Mouse (Mus musculus) frontal cortex, postnatal 14 days (tissue): Measurements from ENCODE around the gene Twnk.

Experiments
- DNase-seq, 2 experiments: peaks; one replicate each; pipeline ENCODE4 v3.0.0; 2022; ENCODE audit warnings: low spot score in 2 of 2

Gene Twnk

DNA sequence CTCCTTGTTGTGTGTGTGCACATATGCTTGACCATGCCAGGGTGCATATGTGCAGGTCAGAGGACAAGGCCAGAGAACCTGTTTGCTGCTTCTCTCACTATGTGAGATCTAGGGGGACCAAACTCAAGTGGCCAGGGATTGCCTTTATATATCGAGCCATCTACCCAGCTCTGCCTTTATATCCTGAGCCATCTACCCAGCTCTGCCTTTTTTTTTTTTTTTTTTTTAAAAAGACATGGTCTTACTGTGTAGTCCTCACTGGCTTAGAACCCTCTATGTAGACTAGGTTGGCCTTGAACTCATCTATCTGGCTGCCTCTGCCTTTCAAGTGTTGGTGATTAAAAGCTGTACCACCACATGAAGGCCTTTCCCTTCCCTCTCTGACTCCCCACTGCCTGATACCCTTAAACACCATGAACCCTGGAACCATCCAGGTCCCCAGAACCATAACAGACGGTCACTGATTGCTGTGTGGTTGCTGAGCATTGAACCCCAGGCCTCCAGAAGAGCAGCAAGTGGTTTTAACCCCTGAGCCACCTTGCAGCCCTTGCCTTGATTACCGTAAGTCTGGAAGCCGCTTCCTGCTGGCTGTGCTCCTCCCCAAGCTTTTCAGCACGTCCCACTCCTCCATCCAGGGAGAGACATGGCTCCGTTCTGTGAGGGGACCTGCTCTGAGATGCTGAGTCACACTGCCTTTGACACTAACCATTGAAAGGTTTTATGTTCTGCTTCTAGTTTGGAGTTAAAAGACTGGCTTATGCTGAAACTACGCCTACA is 1.5 kb upstream of the Twnk start:
- DNase-seq, result no peak

DNA sequence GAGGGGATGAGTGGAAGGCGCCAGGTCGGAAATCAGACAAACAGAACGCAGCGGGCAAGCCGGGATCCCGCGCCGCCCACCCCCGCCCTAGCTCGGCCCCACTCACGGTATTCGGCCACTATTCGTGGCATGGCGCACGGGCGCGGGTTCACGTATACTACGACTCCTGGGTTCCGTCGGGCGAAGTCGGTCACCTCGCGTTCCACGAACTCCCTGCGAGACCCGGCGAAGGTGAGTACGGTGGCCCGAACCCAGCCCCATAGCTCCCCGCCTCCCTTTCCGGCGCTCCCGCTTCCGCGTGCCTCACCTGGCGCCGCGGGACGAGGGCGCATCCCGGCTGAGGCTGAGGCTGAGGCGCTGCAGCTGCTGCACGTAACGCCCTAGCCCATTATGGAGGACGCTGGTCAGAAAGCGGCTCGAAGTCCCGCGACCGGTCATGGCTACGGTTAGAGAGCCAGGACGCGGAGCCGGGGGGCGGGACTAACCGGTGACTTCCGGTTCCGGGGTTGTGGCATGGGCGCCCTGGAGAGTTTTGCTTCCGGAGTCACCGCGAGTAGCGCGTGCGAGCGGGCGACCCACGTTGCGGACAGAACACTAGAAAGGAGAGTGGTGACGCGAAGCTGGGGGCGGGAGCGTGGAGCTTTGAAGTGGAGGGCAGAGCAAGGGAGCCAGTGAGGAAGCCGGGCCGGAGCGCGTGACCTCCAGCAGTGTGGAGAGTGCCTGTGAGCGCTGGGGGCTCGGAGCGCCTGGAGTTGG is 672 bp downstream of the Twnk start, which contains the start of gene Mrpl43:
Gene Mrpl43 (minus strand): TSS at position 486 of the 756 bp plus-strand sequence.
- peak; percentile 92 to 95 for DNase-seq

DNA sequence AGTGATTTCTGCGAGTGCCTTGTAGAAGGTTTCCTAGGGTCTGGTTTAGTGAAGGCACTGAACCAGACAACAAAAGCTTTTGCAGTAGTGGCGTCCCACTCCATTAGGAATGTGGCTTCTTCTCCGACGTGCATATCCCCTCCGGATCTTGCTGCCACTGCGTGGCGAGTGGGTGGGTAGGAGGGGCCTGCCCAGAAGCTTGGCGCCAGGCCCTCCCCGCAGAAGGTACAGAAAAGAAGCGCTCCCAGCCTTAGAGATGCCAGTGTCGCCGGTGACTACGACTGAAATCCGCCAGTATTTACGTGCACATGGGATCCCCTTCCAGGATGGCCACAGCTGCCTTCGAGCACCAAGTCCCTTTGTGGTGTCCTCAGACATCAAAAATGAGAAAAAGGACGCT is 1.6 kb downstream of the Twnk start:
- no peak for DNase-seq

DNA sequence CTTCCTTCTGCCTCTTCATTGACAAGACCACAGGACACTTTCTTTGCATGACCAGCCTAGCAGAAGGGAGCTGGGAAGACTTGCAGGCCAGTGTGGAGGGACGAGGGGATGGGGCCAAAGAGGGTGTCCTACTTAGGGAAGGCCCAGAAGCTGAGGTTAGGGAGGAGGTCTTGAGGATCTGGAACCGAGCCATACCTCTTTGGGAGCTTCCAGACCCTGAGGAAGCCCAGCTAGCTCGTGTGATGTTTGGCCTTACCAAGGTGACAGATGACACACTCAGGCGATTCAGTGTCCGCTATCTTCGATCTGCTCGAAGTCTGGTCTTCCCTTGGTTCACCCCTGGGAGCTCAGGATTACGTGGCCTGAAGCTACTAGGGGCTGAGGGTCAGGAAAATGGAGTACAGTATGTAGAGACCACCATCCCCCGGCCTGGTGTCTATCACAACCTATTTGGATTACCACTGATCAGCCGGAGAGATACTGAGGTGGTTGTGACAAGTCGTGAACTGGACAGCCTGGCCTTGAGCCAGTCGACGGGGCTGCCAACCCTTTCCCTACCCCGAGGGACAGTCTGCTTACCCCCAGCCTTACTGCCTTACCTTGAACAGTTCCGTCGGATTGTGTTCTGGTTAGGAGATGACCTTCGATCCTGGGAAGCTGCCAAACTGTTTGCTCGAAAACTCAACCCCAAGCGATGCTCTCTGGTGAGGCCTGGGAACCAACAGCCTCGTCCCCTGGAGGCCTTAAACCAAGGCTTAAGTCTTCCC is 2.1 kb downstream of the Twnk start:
- no peak for DNase-seq

DNA sequence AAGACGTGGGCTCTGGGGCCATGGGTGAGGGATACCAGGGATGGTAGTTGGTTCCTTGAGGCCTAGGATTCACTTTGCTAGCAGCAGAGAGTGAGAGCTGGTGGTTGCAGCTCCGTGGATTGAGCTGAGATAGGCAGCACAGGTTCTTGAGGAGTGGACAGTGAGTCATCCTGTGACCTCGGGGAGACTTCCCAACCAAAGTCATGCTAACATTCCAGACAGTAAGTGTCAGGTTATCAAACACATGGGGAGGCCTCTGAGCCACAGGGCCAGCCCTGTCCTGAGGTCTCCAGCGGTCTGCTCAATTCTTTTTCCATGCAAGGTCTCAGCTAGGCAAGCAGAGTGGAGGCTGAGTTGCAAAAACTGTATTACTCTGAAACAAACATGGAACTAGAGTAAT is 5.2 kb downstream of the Twnk start:
- no peak for DNase-seq

DNA sequence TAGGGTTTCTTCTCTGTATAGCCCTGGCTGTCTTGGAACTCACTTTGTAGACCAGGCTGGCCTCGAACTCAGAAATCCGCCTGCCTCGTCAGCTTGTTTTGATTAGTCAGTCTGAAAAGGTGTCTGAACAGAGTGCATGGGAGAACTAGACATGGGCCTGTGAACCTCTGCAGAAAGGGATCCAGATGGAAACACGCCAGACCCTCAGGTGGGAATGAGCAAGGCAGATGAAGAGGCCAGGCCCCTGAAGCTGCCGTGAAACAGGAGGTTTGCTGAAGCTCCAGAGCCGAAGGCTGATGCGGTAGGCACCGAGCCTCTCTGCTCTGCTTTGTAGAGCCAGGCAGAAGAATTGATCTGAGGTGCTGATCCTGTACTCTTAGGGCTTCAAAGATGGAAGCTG is 6.8 kb downstream of the Twnk start:
- no peak for DNase-seq

DNA sequence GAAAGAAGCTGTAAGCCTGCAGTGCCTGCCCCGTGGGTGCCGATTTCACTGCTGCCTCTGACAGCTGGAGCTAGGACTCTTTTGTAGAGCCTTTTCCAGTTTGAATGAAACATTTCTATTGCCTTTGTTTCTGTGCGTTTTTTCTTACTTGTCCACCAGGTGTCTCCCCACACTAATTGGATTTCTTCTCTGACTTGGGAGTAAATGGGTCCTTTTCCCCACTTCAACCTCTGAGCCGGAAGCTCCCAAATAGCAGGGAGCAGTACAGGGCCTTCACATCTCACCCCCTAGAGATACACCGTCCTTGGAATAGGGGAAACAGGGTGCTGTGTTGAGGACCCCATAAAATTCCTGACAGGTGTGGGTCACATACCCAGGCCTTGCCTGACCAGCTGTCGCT is 7.2 kb downstream of the Twnk start:
- DNase-seq, result no peak

DNA sequence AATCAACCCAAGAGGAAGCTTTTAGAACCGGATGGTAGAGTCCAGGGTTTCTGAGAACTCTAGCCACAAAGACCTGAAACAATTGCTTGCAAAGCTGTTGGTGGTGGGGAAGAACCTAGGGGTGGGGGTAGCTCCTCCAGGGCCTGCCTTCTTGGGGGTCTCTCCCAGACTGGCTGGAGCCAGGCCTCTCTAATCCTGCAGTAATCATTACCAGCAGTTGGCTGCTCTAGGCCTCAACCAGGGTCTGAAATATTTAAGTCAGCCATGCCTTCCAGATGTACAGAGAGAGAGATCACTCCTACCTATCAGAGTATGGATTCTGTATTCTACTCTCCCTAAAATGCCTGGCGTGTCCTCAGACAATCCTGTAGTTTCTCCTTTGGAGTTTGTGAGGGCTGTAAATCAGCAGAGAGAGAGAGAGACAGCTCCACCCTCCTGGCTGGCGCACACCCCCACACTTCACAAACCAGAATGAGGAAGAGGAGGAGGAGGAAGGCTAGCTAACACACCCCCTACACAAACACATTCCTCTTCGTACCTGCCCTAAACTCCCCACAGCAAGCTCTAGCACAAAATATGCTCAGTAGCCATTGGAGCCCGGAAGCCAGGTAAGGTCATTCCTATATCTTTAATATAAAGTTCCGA is 8.2 kb downstream of the Twnk start:
- DNase-seq, result no peak

DNA sequence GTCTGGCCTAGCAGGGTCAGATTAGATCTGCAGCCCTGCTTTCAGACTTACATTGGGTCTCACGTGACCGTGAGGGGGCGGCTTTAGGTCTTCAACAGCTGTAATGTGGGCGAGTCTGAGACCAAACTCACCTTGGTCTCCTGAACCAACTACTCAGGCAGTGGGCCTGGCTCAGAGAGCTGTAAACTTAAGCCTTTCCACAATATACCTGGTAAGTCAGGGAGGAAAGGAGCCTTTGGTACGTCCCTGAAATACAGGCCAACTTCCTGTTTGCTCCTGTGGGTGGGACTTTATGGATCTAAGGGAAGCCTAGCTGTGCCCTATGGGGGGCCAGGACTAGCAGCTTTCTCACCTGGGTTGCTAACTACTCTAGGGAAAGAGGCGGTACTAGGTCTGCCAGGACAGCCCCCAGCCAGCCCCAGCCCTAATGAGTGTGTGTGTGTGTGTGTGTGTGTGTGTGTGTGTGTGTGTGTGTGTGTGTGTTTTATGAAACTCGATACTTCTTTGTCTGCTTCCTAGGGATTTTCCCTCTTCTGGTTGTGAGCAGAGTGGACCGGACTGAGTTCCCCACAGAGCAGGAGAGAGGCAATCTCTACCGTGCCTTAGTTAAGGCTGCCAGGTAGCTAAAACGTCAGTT is 9.0 kb downstream of the Twnk start, which contains the start of gene Lzts2:
Gene Lzts2 (plus strand): TSS at position 80 of the 637 bp plus-strand sequence.
- DNase-seq, result no peak

DNA sequence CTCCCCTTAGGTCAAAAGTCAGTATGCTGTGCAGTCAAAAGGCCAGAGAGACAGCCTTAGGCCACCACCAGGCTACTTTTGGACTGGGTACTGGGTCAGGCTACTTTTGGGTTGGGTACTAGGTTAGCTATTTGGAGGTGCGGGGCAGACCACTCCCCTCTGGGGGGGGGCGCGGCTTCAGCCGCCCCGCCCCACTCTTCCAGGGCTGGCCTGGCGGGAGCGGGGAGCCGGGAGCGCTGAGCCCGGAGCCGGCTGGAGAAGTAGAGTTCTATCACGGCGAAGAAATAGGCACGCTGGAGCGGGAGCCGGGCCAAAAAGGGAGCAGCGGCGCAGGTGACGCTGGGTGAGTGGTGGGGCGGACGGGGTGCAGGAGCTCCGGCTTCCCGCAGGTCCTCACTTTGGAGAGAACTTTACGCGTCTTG is 9.5 kb downstream of the Twnk start:
- DNase-seq, result no peak

DNA sequence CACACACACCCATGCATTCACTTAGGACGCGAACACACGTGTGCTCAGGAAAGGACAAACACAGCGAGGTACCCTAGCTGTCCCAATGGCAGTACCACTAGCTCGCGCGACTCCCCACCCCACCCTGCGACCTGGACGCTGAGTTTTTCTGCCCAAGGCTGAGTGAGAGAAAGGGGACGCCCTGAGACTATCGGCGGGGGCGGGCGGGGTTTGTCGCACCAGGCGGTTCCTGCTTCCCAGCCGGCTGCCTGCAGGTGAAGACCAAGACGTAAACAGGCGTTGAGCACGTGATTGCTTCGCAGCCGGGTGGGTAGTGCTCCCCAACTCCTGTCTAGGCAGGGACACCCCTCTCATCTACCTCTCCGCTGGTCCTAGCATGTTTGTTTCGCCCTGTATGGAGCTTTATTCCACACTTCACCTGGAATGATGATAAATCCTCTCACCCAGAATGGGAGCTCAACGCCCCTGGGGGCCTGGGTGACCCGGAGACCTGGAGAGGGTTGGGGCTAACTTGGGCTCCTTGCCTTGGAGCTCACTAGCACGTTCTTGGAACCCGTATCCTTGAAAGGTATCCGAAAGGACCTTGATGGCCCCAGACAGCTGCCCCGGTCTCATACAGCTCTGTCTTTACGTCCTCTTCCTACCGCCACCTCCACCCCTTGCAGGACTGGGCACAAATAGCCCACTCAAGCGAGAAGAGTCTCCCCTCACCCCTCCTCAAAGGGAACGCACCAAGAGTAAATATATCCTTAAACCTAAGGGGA is 10.2 kb downstream of the Twnk start:
- DNase-seq, result no peak

DNA sequence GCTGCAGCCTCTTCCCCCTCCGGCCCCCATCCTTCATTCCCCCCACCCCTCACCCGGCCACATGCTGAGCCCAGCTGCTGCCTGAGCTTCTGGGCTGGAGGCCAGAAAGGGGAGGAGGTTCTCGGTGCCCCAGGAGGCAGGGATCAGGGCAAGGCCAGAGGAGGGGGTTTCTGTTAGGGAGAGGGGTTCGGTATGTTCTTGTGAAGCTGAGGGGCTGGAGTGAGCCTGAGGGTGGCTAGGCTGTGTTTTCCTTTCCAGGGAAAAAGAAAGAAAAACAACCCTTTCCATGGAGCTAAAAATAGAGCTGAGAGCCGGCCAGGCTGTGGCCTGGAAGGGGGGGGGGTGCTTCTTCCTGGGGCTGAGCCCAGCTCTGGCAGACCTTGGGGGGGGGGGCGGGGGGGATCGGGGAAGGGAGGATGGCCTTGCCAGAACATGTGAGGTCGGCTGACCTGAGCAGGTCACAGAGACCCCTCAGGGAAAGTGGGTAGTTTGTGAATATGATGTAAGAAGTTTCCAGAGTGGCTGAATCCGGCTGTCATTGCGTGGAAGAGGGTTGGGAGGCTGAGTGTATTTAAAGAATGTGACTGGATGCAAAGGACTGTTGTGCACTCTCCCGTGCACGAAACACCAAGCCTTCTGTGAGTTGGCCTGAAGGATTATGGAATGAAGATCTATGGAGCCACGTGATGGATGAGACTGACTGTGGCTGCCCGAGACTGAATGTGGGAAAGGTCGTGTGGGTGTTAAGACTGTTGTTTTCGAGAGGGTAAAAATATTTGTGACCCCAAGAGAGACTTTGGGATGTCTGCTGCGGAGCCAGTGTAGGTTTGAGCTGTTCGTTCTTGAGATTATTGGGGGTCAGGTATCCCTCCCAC is 11.1 kb downstream of the Twnk start:
- no peak for DNase-seq

DNA sequence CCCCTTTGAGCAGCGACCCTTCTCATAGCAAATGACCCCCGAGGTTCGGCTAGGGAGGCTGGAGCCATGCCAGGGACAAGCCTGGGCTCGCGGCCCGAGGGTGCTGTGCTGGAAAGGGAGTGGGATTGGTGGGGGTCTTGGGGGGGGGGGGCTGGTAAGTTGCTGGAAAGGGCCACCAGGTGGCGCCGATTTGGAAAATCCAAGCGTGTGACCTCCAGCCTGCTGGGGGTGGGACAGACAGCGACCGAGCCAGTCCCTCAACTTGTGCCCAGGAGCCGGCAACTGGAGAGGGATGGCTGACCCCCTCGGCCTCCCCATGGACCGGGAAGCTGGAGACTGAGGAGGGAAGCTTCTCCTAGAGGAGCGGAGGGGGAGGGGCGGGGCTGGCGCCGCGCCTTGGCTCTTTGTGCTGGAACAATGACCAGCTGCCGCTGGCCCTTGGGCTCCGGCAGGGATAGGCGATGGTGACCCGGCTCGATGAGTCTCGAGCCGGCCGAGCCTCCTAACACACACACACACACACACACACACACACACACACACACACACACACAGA is 11.8 kb downstream of the Twnk start:
- DNase-seq, result peak; percentile 67 to 75

DNA sequence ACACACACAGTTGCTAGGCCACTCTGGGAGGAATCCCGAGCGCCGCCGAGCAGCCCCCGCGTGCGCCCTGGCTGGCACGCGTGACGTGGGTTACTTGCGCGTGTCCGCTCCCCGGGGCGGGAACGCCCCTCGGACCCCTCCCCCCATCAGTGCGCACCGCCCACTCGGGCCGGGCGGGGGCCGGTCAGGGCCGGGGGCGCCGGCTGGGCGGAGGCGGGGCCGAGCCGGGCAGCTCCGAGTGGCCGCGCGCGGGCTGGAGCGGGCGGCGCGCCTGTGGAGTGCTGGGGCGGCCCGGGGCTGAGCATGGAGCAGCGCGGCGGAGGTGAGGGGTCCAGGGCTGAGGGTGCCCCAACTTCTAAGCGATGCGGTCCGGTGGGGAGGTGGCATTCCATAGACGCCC is 12.4 kb downstream of the Twnk start:
- DNase-seq, result peak; percentile 71 to 77

DNA sequence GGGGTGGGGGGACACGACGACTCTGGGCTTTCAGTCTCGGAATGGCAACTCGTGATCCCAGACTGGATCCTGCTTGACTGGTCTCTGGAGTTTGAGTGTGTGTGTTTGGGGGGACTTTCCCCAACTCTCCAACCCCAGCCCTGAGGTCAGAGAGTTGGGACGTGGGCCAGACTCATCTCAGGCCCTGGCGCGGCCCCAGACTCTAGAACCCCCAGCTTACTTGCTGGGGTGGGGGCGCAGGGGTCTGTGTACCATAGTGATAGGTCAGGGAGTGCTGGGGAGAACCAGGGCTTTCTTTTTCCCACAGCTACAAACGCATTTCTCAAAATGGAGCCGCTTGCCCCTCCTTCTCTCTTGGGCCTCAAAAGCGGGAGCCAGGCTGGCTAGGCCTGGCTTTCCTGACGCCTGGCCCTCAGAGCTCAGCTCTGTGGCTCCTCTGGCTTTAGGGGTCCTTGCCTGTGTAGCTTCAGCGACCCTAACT is 12.9 kb downstream of the Twnk start:
- no peak for DNase-seq

DNA sequence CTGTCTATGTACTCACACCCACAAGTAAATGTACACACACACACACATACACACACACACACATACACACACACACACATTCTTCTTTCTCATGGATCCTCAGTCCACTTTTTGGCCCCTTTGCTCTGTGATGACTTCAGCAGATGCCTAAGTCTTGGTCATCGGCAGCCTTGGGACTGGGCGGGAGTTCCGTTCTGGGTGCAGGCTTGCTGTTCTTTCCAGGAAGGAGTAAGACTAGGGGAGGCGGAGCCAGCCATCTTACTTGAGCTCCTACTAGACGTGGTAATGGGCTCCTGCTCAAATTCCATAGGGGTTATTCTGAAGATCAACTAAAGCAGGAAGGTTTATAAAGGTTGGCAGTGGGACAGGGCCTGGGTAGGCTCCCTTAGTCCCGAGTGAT is 14.9 kb downstream of the Twnk start:
- no peak for DNase-seq

DNA sequence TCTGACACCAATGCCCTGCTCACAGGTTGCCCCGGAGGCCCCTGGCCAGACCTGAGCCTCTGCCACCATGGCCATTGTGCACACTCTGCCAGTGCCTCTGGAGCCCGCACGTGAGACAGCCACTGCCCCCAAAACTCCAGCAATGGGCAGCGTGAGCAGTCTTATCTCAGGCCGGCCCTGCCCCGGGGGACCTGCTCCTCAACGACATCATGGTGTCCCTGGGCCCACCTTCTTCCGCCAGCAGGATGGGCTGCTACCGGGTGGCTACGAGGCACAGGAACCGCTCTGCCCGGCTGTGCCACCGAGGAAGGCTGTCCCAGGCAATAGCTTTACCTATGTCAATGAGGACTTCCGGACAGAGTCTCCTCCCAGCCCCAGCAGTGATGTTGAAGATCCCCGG is 15.9 kb downstream of the Twnk start:
- no peak for DNase-seq

DNA sequence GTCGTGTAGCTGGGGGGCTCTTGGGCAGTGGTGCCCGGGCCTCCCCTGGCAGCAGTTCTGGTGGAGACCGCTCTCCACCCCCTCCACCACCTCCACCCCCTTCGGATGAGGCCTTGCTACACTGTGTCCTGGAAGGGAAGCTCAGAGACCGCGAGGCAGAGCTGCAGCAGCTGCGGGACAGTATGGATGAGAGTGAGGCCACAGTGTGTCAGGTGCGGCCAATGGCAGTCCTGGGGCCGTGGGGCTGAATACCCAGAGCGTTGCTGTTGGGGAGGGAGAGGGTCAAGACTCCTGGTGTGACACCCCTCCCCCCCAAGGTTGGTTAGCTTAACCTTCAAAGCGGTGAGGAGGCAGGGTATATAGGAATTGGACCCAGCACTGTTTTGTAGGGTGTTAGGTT is 18.5 kb downstream of the Twnk start:
- no peak for DNase-seq

DNA sequence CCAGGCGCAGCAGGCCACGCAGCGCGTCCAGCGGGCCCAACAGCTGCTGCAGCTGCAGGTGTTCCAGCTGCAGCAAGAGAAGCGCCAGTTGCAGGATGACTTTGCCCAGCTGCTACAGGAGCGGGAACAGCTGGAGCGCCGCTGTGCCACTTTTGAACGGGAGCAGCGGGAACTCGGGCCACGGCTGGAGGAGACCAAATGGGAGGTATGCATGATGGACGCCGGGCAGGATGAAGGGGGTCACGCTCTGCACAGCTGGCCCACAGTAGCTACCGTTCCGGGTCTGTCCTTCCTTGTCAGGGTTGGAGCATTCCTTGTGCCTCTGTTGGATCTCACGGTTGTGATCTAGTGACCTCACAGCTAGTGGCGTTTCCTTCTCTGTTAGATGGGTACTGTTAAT is 19.3 kb downstream of the Twnk start:
- DNase-seq, result no peak
